Mouse (Mus musculus) T-cell, adult 2 months (primary cell): Measurements from ENCODE around the gene Sugct.
"Not testable (repeated sequence)": the region's sequence is repeated elsewhere in the genome, so short reads cannot be mapped to it uniquely, and the experiment has no call there.

Source experiments
- DNase-seq: peaks from one replicate; pipeline ENCODE4 v3.0.0; 2022; ENCODE audit warnings: low spot score

Gene Sugct

DNA sequence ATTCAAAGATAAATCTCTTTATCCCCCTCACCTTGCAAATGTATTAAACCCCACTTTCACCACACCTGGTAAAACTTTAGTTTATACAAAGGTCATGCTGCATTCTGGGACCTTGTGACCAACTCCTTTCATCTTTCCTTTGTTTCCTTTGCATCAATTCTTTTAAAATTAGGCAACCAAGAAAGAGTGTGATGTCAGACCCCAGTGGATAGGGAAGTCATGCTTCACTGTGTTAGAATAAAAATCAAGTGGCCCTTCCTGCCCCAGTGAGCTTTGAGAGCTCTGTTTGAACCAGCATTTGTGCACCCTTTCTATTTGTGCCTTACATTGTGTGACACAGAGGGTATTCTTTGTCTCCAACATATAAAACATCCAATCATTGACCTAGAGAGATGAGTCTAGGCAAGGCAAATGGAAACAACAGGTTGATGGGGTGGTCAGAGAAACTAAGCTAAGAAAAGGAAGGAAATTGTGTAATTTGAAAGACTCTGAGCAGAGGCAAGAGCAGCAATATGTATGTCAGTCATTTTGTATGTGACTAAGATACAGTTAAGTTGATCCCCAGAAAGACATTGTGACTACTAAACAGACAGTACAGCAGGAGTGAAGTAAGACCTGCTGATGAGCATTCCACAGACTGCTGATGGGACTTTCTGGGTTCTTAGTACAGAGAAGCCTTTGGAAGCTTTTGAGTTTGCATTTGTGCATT lies 797.1 kb downstream of the Sugct start:
- no peak for DNase-seq

DNA sequence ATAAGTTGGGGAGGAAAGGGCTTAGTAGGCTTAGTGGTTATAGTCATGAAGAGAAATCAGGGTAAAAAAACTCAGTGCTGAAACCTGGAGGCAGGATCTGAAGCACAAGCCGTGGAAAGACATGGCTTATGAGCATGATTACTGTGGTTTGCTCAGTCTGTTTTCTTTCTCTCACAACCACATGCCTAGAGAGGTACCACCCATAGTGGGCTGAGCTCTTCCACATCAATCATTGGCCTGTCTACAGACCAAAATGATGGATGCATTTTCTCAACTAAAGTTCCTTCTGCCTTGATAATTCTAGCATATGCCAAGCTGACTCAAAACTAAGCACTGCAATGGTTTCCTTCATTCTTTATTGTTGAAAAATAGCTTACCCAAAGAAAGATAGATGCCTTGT lies 817.3 kb downstream of the Sugct start:
- DNase-seq, result no peak

DNA sequence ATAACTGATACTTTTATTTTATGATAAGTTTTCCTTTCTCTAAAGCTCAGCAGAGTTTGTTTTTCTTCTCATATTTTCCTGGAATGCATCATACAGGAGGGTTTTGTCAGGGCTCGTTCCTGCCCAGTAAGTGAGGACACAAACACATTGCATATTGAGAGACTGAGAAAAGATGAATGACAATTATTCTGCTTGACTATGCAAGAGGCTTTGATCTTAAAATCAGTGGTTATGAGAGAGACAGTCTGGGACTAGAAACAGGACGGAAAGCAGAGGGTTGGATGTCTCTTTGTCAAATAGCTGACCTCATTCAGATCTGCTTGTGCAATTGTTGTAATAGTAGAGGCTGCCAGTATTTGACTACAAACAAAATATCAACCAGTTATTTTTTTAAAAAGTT lies 835.4 kb downstream of the Sugct start:
- DNase-seq, result no peak

DNA sequence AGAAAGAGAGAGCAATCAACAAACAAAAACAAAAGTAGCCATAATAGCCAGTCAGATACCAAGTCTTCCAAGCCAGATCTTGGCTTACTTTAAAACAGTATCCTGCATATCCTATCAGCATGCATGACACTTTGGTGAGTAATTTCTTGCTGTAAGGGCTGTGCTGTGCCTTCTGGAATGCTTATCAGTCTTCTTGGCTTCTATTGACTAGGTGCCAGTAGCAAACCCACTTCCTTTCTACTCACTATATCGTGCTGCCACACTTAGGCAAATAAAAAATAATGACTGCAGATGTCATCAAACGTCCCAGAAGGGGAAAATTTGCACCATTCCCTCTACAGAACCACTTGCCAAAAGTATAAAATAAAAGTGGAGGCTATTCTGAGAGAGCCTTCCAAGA lies 848.1 kb downstream of the Sugct start:
- no peak for DNase-seq

DNA sequence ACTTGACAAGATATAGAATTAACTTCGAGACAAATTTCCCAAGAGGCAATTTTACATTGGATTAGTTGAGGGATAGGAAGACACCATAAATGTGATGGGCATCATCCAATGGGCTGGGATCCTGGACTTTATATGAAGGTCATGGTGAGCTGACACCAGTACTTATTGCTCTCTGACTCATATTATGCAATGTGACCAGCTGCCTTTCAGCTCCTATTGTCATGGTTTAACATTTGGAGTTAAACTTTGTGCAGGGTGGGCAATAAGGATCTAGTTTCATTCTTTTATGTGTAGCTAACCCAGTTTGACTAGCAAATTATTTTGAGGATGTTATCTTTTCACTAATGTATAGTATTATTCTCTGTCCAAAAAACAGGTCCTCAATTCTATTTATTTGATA lies 854.4 kb downstream of the Sugct start:
- no peak for DNase-seq

DNA sequence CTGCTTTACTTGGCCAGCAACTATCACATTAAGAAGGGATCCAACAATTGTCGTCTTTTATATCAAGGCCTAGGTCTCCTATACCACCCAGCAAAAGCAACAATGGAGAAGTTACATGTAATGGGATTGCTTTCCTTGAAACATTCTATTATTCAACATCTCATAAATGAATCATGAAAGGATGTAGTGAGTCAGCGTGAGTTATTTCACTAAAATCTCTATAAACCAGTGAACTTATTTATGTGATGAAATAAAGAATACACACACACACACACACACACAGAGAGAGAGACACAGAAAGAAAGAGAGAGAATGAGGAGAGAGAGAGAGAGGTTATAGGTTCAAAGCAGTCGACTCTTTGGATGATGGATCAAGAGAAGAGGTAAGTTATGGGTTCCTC lies 856.9 kb downstream of the Sugct start:
- DNase-seq, result no peak

DNA sequence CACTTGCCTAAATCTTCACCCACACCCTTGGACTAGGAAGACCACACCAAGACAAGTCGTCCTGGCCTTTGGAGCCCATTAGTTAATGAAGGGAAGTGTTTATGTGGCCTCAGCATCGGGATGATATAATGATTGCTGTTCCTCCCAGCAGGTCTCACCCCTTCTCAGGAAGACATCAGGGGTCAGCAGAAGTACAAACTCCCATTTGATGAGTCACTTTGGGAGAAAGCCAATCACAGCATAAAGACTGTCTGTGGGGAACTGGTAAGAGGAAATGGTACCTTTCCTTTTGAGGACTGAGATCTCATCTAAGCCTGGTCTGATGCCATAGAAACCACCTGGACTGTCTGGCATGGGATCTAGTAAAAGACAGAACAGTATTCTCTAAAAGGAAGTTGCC lies 860.2 kb downstream of the Sugct start:
- DNase-seq, result no peak

DNA sequence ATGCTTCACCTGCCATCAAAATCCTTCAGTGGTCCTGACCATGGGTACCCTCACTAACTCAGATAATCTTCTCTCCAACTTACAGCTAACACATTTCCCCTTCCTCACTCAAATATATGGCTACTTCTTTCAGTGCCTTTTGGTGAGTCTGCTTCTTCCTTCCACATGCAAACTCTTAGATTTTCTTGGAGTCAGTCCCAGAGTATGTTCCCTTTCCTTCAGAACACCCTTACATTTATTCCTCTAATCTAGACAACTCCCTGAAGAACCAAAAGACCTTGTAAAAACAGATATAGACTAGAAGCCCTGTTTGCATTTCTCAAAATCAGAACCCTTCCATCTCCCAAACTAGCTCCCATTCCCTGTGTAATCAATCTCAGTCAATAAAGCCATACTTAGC lies 862.3 kb downstream of the Sugct start:
- no peak for DNase-seq

DNA sequence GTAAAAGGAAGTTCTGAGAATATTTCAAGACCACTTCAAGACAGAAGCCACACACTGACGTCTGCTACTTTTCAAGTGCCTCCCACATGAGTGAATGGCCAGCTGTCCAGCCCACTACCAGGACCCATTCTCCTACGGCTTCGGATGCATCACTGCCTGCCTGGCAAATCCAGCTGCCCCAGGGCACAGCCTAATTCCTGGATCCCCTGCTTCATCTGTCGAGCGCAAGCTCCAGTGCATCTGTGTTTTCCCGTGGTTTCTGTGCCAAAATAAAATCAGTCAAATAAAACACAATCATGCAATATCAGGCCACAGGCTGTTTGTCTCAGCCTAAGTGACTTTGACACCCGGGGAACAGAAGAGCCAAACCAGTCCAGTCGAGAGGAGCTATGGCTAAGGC lies 863.5 kb downstream of the Sugct start:
- no peak for DNase-seq

DNA sequence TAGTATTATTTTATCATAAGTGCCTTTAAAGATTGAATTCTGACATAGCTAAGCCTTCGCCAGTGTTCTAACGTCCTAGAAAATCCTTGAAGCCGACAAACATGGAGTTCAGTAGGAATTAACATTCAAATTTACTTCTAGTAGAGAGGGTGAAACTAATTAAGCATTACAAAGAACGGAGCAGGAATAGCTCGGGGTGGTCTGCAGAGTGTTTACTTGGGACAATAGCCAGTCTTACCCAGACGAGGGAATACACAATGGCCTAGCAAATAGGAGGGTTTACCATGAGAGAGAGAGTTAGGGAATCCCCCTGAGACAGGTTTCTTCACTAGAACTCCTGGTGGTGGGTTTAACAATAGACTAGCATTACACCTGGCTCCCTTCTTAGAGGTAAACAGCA lies 865.1 kb downstream of the Sugct start:
- not testable (repeated sequence) for DNase-seq

DNA sequence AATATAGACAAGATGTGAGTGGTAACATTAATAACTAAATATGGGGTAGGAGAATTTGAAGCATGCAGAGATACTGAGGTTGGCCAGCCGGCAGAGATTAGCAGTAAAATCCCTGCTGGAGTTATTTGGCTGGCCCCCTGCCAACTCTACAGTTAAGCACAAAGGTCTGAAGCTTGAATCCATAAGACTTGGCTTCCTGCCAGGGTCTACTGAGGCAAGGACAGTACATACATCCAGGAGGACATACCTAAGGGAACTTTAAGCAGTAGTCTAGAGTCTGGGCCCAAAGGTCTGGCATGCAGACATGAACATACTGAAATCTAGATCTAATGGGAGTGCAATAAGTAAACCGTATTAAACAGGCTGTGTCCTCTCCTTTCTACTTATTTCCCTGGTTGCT lies 865.8 kb downstream of the Sugct start:
- no peak for DNase-seq

DNA sequence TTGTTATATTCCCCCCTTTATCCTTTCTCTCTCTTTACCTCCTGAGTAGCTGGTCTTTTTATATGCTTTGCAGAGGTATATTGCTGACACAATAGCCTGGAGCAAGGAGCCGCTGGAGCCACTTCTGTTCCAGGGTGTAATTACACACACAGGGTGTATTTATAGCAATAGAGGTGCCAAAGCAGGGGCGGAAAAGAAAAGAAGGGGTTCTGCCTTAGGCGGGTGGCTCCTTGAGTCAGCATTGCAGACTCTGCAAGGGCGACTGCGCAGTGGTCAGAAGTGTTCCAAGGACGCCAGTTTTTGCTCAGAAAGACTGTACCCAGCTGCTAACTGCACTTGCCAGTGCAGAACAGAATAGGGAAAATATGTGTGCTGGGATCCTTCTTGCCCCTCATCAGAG lies 869.7 kb downstream of the Sugct start:
- DNase-seq, result no peak

DNA sequence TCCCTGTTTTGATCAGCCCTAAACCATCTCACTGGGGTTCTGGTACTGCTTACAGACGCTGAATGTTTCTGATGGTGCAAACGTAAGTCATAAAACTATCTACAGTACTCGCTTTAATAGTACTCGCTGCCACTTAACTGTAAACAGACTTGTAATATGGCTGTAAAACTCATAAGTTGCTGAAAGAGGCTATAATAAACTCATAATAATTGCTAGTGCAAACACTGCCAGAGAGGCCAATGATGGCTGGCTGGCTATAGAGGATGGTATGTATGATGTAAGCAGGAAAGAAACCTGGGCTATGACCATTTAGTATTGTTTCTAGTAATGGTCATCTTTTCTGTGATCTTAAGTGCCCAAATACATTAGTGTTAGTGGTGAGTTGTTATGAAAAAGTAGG lies 873.6 kb downstream of the Sugct start:
- no peak for DNase-seq

DNA sequence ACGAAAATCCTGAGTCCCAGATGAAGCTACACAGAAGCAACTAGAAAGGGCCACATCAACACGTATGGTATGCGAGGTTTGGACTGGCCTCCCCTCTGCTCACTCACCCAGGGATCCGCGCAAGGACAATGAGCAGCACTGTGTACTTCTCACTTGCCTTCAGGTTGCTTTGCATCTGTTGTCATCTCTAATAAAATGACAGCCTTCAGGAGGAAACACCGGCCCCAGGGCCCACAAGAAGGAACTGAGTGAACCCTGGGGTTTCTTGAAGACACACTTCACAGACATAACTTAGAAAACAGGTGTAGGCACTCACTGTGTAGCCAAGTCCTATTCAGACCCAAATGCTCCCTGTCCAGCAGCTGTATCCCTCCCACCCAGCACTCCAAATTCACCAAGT lies 877.9 kb downstream of the Sugct start:
- no peak for DNase-seq

DNA sequence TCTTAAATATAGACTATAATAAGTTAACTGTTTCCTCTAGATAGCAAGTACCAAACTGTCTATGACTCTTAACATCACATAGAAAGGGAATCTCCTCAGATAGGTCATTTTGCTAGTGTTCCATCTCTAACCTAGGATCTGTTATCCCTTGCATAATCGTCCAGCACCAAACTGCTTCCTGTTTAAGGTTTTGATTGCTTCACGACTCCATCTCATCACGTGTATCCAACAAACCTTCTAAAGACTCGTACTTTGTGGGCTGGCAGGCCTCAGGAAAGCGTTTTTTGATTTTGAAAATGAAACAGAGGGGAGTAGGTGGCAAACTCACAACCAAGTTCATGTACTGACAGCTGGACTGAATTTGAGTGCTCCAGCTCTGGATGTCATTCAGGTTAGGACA lies 878.6 kb downstream of the Sugct start:
- no peak for DNase-seq

DNA sequence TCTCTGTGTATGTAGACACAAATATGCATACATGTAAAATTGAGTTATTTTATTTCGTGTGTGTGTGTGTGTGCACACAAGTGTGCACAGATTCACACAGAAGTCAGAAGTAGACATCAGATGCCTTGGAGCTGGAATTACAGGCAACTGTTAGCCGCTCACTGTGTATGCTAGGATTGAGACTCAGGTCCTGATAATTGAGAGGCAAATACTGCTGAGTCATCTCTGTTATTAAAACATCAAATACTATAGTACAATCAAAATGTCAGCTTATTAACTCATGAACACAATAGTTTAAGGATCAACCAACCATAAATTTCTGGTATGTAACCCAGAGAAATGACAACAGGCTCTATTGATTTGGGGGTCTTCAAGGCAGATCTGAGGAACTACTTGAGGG lies 883.1 kb downstream of the Sugct start:
- no peak for DNase-seq
